Mouse (Mus musculus): ENCODE data around the gene Dlk2.

Dlk2 gene

DNA sequence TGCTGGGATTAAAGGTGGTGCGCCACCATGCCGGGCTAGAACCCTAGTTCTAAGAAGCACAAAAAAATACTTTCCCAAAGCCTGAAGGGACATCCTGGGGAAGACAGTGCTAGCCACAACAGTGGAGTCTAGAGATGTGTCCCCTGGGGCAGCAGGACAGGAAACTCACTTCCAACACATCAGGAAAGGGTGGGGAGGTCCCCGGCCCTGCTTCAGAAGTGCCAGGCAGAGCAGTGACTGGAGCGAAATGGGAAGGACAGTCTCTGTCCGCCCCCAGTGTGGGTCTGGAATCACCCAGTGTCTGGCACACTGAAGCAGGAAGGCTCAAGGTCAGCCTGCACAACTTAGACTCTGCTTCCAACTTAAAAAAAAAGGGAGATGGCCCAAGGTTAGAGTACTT, 24.5 kb upstream of the Dlk2 start:
- no peak for DNase-seq (ENCODE audit: low spot score in 2 of 2)

DNA sequence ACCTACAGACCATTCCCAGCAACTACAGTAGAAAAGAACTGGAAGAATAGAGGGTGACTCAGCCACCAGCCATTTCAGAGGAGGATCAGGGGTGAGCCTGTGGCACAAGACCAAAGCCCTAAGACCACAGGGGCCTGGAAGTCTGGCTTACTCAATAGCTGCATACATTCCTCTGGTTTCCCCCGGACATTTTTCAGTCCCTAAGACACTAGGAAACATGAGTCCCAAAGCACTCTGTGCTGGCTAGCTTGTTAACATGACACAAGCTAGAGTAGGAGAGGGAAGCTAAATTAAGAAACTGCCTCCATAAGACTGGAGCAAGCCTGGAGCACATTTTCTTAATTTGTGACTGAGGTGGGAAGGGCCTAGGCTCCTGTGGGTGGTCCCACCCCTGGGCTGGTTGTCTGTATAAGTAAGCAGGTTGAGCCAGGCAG, 23.4 kb upstream of the Dlk2 start:
- DNase-seq (ENCODE audit: low spot score in 2 of 2), result no peak

DNA sequence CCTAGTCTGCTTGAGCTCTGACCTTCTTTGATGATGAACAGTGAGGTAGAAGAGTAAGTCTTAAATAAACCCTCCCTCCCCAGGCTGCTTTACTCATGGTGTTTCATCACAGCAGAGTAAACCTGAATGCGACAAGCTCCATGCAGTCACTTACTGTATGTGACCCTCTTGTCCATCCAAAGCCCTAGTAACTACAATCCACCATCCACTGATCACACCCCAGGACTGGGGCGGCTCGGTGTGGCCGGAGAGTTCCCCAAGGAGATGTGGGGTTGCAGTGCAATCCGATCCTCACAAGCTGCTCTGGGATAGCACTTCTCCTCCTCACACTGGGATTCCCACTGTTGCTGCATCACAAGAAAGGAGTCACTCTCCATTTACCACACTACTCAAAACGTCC, 22.8 kb upstream of the Dlk2 start:
- DNase-seq (ENCODE audit: low spot score in 2 of 2), result no peak

DNA sequence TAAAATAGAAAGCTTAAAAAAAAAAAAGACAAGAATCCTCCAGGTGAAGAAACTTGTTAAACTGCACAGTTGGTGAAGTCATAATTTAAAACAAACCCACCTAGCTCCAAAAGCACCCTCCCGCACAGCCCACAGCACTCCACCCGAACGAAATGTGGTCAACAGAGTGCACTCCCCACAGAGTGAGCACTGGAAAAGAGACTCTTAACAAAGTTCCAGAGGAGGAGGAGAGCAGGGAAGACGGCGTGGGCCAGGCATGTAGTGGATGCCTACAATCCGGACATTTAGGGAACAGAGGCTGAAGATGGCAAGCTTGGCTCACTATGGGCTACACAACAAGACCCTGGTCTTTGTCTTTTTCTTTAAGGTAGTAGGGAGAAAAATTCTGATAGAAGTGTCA, 22.2 kb upstream of the Dlk2 start:
- DNase-seq (ENCODE audit: low spot score in 2 of 2), result no peak

GRCm38 (mm10) chr17:46275506-46275905, 21.7 kb upstream of the Dlk2 start:
- no peak for DNase-seq (ENCODE audit: low spot score in 2 of 2)

DNA sequence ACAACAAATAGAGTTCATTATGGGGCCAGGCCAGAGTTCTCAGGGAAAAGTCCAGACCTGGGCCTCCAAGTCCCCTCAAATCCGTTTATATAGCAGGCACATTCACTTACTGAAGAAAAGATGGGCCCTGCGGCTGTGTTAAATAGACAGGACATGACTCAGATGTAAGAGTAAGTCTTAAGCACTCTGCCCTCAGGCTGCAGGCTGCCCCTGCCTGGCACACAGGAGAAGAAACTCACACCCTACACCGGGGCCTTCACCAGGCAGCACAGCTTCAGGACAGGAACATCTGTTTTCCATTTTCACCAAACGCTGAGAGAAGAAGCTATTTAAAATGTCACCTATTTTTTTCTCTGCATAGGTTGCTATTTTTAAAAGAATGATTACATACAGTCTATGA, 19.6 kb upstream of the Dlk2 start:
- no peak for DNase-seq (ENCODE audit: low spot score in 2 of 2)

DNA sequence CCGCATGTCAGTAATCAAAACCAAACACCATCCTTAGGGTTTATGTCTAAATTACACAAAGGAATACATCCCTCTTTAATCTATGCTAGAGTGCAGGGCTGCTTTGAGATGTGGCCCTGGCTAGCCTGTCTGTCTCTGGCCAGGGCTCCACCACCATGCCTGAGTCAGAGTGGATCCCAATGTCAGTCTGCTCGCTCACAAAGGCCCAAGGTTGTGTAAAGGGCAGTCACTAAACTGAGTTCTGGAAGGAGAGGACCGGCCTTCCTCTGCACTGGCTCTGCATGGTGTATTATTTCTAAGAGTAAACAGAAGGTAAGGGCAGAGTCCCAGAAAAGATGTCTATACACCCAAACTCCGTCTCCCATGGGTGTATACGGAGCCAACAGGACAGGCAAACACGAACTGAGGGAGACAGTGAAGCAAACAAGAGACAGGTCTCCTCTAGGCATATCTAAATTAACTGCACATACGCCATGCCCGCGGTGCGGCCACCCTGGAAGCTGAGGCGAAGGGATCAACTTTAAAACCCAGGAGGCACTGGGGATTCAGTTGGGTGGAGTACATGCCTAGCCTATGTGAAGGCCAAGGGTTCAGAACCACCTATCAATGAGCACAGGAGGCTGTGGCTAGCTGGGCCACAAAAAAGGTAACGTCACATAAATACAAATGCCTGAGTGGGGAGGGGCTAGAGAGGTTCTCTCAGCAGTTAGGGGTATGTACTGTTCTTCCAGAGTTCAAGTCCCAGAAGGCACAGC, 19.0 kb upstream of the Dlk2 start:
- DNase-seq (ENCODE audit: low spot score in 2 of 2), result no peak

- DNase-seq (ENCODE audit: low spot score in 2 of 2), result peak; percentile 53 to 72
Measured at GRCm38 (mm10) chr17:46282483-46283123, 14.6 kb upstream of the Dlk2 start, which contains the start of gene Tjap1. TSS of gene Tjap1 (minus strand) at chr17:46283026.

DNA sequence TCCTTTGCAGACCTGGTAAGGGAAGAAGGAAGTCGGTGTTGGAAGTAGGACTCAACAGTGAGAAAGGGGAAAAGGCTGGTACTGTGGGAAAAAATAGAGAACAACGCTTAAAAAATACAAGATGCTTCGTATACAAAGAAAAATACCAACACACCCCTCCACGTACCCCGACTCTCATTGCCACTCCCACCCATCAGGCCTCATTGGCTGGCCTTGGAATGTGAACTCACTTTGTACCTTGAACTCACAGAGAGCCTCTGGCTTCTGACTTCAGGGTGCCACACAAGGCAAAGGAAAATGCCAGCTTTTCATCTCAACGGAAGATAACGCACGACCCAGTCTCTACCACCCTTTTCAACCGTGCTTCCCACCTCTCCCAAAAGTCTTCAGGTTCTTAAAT, 14.1 kb upstream of the Dlk2 start:
- no peak for DNase-seq (ENCODE audit: low spot score in 2 of 2)

DNA sequence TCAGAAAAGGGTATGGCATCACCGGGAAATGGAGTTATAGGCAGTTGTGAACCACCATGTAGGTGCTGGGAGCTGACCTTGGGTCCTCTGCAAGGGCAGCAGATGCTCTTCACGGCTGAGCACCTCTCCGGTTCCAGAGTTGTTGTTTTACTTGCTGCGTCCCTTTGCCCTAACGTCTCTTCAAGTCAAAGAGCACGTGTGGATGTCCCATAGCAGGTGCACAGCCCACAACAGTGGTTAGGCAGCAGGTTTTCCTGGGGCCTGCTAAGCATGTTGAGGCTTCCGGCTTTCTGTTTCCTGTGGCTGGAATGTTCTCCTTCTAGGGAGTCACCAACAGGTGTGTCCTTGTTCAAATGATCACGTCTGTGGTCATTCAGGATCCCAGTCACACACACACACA, 13.3 kb upstream of the Dlk2 start:
- no peak for DNase-seq (ENCODE audit: low spot score in 2 of 2)

- DNase-seq (ENCODE audit: low spot score in 2 of 2), result no peak
Measured at GRCm38 (mm10) chr17:46284653-46285052, 12.6 kb upstream of the Dlk2 start.

DNA sequence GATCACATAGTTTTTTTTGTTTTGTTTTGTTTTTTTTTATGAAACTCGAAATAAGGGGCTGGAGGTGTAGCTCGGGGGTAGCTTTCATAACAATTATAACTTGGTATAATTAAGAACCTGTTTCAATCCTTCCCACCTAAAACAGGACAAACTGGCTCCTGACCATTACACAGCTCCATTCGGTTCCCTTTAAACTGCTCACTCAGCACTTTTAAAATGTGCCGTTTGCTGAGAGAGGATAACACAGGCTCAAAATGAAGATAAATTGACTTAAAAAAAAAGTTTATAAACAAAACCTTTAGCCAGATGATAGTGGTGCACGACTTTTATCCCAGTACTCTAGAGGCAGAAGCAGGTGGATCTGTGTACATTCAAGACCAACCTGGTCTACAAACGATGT, 11.8 kb upstream of the Dlk2 start:
- DNase-seq (ENCODE audit: low spot score in 2 of 2), result no peak

- DNase-seq (ENCODE audit: low spot score in 2 of 2), result no peak
Measured at GRCm38 (mm10) chr17:46287678-46288095, 9.5 kb upstream of the Dlk2 start.

DNA sequence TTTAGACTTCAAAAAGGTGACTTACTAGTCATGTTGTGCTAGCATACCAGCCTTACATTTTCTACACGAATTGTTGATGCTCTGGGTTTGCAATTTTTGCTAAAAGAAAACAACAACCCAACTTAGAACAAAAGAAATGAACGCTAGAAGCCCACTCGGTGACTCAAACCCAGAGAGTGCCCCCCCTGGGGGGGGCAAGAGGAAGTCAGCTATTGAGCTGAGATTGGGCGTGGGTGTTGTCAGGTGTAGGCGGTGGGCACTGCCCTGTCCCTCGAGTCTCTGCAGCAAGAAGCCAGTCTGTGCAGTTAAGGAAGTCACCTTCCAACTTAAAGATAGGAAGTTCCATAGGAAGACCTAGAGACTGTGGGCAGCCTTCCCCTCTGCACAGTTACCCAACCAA, 620 bp upstream of the Dlk2 start:
- DNase-seq (ENCODE audit: low spot score in 2 of 2), result no peak

- no peak for DNase-seq (ENCODE audit: low spot score in 2 of 2)
Measured at GRCm38 (mm10) chr17:46297028-46297363, 225 bp upstream of the Dlk2 start.

- DNase-seq (ENCODE audit: low spot score in 2 of 2), result peak; percentile 82 to 83
Measured at GRCm38 (mm10) chr17:46298220-46298913, 1.1 kb downstream of the Dlk2 start.

- DNase-seq (ENCODE audit: low spot score in 2 of 2), result no peak
Measured at GRCm38 (mm10) chr17:46301892-46302291, 4.7 kb downstream of the Dlk2 start.

DNA sequence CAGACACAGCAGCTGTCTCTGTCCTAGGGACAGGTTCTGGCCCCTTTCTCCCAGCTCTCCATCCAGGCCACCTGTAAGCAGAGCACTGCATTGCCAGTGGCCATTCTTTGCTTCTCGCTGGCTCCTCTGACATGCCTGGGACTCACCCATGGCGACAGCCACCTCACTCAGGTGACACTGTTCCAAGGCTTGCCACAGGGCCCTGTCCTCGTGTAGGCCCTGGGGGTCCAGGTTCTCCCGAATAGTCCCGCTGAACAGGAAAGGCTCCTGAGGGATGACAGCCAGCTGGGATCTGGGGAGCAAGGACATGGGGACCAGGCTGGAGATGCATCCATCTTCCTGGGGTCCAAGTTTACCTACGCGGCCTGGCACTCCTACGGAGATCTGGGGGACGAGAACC, 7.0 kb downstream of the Dlk2 start:
- no peak for DNase-seq (ENCODE audit: low spot score in 2 of 2)

GRCm38 (mm10) chr17:46306956-46307355, 9.7 kb downstream of the Dlk2 start:
- DNase-seq (ENCODE audit: low spot score in 2 of 2), result no peak

GRCm38 (mm10) chr17:46309835-46310234, 12.6 kb downstream of the Dlk2 start:
- no peak for DNase-seq (ENCODE audit: low spot score in 2 of 2)

DNA sequence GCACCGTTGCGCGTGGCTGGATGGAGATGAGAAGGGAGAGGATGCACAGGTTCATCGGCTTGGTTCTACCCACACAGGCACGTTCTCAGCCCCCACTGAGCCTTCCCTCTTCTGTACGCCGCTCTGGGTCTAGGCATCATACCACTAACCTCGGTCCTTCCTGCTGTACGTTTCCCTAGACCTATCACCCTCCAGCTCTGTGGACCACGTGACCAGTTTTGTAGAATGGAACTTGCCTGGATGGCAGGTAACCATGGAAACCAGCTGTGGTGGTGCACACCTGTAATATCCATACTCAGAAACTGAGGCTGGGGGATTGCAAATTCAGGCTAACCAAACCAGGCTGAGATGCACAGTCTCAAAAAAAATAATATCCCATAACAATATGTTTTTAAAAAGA, 13.3 kb downstream of the Dlk2 start:
- no peak for DNase-seq (ENCODE audit: low spot score in 2 of 2)

DNA sequence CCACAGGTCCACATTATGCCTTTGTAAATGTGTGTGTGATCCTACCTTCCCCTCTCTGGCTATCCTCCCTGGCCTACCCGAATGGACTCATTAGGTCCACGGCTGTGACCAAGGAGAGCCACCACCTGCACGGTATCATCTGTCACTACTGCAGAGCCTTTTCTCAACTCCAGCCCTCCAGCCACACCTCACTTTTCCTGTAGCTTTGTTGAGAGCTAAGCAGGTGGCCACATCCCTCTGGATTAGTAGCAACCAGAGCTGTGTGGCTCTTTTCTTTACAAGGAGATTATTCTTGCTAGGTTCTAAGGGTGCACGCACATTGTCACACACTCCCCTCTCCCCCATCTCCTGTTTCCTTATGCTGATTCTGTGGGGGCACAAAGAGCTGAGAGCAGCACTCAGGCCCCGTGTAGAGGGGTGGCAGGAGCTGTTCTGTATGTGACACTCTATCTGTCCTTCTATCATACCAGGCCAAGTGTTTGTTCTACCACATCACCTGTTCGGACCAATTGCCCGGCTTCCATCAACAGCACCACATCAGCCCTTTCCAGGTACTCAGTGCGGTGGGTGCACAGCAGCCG, 16.0 kb downstream of the Dlk2 start:
- DNase-seq (ENCODE audit: low spot score in 2 of 2), result no peak

- DNase-seq (ENCODE audit: low spot score in 2 of 2), result no peak
Measured at GRCm38 (mm10) chr17:46315813-46316212, 18.6 kb downstream of the Dlk2 start.

All from frontal cortex, postnatal 25 days (tissue).